Mouse (Mus musculus) urinary bladder, postnatal 10 days (tissue): ENCODE measurements around the gene Gemin8.

Experiments used
- DNase-seq: peaks from one replicate; pipeline ENCODE4 v3.0.0; 2022; ENCODE audit warnings: low spot score

Gene Gemin8

DNA sequence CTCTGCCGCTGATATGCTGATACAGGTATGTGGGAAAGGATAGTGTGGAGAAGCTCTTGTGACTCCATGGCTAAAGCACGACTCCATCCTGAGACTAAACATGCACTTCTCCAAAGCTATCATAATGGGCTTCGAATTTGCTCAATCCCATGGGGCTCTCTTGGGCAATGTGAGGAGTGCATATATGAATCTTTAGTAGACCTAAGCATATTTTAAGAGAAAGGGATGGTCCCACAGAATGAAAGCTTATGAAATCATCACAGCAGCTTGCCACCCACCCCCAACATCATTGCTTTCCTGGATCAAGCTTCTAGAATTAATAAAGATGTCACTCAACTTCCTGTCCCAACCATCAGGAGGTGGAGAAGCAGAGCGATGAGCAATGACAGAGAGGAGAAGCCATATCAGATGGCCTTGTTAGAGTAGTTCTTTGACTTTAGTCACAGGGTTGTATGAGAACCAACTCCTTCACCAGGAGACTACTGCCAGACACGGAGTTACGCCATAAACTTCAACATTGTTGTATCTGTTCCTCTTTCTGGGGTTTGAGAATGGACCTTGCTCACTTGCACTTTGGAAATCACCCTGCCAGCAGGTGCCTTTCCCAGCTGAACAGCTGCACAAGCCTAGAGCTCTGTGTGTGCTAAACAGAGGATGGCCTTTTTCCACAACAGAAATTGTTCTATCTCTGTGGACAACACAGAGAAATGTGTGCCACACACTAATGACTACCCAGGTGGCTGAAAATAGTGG lies 60.4 kb downstream of the Gemin8 start:
- no peak for DNase-seq

DNA sequence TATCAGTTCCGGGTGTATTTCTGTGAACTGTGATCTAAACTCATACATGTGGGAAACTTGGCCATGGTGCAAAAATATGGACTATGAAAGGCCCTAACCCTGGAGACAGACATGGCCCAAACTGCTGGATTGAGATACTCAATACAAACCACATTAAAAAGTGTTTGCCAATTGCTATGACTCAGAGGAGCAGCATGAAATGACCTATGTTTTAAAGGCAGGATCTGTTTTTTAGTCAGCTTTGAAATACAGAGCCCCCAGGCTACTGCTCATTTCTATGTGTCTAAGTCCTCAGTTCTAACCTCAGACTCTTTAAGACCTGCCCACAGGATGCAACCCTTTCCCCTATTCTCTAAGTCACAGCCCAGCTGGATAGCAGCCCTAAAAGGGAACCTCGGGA lies 65.9 kb downstream of the Gemin8 start:
- no peak for DNase-seq

DNA sequence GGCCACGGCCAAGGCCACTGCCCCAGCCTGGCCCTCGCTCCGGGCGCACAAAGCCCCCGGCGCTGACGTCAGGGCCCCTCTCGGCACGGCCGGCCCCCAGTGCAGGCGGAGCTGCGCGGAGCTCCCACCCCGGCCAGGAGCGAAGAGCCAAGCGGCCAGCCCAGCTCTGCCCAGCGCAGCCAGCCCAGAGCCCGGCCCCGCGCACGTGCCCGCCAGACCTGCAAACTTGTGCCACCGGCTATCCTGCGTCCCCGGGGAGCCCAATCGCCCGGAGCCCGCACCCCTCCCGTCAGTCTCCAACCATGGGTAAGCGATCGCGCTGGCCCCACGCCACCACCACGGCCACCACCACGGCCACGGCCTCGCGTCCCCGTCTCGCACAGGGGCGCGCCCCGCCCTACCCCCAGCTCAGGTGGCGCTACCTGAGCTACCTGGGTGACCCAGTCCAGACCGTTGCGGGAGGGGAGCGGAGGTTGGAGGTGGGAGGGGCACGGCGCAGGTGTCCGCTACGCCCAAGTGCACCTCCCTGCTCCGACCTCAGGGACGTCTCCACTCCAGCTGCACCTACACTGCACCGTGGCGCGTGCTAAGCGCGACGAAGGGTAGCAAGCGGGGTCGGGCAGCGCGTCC lies 68.7 kb downstream of the Gemin8 start, which contains the start of gene Gpm6b:
TSS of gene Gpm6b (plus strand) at position 81 of the 630 bp plus-strand sequence.
- peak; percentile 8 for DNase-seq

DNA sequence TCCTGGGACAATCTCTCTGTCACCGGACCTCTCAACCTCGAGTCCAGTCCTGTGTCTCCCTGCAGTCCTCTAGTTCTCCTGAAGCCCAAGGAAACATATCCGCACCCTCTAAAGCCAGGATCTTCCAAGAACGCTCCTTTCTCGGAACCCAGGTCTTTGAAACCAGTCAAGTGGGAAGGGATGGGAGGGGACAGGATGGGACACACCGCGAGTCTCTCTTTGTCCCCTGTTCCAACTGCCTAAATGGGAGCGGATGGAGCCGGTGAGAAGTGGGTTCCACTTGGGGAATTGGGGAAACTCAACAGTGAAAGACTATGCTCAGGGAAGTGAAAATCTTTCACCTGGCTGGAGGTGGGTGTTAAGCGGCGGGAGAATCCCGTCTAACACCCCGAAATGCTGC lies 69.3 kb downstream of the Gemin8 start:
- DNase-seq = no peak
